Mouse (Mus musculus) megakaryocyte, embryonic 14.5 days (primary cell): Measurements from ENCODE around the gene Traf7.

Source experiments
- FLI1 ChIP-seq: IDR thresholded peaks from 2 replicates; pipeline ENCODE4 v1.6.1; 2012; ENCODE audit warnings: low read length, inconsistent platforms, mixed read lengths
- GATA1 ChIP-seq: IDR thresholded peaks from 3 replicates; pipeline ENCODE4 v1.6.1; 2012; ENCODE audit warnings: mixed read lengths, low read length, inconsistent platforms, borderline replicate concordance

DNA sequence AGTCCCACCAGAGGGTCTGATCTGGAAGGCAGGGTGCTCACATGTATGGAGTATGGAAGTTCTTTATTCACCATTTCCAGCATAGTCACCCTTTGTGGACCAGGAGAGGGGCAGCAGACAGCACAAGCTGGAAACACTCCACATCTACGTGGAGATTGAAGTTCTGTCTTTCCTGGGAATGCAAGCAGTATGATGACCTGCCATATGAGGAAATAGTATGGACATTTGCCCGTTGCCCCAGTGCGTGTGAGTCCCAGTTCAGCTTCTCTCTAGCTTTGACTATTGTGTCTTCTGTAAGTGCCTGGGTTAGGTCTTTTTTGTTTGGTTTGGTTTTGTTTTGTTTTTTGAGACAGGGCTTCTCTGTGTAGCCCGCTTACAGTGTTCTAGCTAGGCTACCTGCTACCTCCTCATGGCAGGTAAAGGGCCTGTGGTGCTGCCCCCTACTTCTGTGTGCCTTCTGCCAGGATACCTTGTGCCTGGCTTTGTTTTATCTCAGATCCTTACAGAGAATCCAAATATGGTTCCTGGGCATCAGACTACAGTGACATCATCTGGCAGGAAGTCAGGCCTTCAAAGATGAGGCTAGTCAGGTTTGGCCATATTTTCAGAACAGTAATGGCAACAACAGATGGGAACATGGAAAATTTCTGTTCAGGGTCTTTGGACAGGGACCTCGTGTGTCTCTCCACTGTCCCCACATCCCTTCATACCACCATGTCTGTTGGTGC, 32.7 kb upstream of the Traf7 start:
- TF ChIP-seq GATA1 (no peak), FLI1 (no peak)
